Mouse (Mus musculus): Measurements from ENCODE around the gene Nkiras1. TPM values are rescaled to one million over a fixed set of nuclear protein-coding genes. Genes with fewer than 3 reads are reported as not detected.

Gene Nkiras1
- total and polyA plus RNA-seq, 2 experiments from 2014 or later: 20.5 to 70.7 TPM

- TF ChIP-seq CTCF (IDR thresholded peaks at IDR 0.05; ENCODE audit: low read depth): no peak
- Histone ChIP-seq H3K27me3 (ENCODE audit: insufficient read depth, low read length) (no peaks in the 10 kb centered on the region), H3K4me3 (ENCODE audit: low read length) (no peak overlapping the region), H3K9ac (replicated peaks; ENCODE audit: low read length) (no peak overlapping the region), H3K36me3 (ENCODE audit: insufficient read depth, low read length) (no peaks in the 10 kb centered on the region), H3K9me3 (ENCODE audit: low read length) (no peaks in the 10 kb centered on the region), H3K4me1 (ENCODE audit: insufficient read depth, low read length) (no peaks in the 10 kb centered on the region), H3K27ac (no peak overlapping the region), H3K4me2 (ENCODE audit: low read depth, low read length) (no peak overlapping the region)
- WGBS: 86% methylated on average over 3 of the region's 3 CpGs
- ATAC-seq: no peak
- no peak for DNase-seq (ENCODE audit: low spot score)
These were observed 21.6 kb downstream of the Nkiras1 start for GRCm38 (mm10) chr14:18292578-18292977.

DNA sequence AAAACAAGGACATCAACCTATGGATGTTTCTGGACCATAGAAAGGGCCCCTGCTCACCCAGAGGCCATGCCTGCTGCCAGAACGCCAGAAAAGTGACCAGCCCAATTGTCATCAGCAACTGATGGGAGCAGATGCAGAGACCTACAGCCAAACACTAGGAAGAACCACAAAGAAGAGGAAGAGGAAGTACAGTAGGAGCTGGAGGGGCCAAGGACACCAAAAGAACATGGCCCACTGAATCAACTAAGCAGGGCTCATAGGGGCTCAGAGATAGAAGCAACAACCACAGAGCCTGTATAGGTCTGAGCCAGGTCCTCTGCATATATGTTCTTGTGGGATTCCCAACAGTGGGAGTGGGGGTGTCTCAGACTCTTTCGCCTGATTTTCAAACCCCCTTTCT is 26.5 kb downstream of the Nkiras1 start:
- Histone ChIP-seq H3K9ac (replicated peaks; ENCODE audit: low read length) (no peak overlapping the region), H3K27ac (no peak overlapping the region), H3K4me1 (ENCODE audit: insufficient read depth, low read length) (no peaks in the 10 kb centered on the region), H3K36me3 (ENCODE audit: insufficient read depth, low read length) (no peaks in the 10 kb centered on the region), H3K27me3 (ENCODE audit: insufficient read depth, low read length) (no peaks in the 10 kb centered on the region), H3K4me3 (ENCODE audit: low read length) (no peak overlapping the region), H3K9me3 (ENCODE audit: low read length) (no peaks in the 10 kb centered on the region), H3K4me2 (ENCODE audit: low read depth, low read length) (no peak overlapping the region)
- no peak for DNase-seq (ENCODE audit: low spot score)
- no peak for TF ChIP-seq CTCF (IDR thresholded peaks at IDR 0.05; ENCODE audit: low read depth)
- no peak for ATAC-seq
- WGBS: 92% methylated on average over 2 of the region's 2 CpGs

DNA sequence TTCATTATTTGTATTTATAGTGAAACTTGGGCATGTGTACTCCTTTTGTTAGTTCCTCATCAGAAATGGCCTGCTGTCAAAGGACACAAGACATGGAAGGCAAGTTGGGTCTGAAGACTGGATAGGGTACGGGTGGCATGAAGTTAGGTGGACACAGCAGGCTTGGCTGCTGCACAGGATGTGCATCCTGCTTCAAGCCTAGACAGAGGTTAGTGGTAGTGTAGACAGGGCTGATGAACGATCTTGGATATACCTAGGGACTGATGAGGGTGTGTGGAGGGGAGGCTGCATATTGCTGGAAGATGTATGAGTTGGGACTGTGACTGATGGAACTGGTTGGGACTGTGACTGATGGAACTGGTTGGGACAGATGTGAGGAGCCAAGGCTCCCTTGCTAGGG is 27.9 kb downstream of the Nkiras1 start:
- Histone ChIP-seq H3K27me3 (ENCODE audit: insufficient read depth, low read length) (no peaks in the 10 kb centered on the region), H3K4me3 (ENCODE audit: low read length) (no peak overlapping the region), H3K4me1 (ENCODE audit: insufficient read depth, low read length) (no peaks in the 10 kb centered on the region), H3K27ac (no peak overlapping the region), H3K9me3 (ENCODE audit: low read length) (no peaks in the 10 kb centered on the region), H3K36me3 (ENCODE audit: insufficient read depth, low read length) (no peaks in the 10 kb centered on the region), H3K9ac (replicated peaks; ENCODE audit: low read length) (no peak overlapping the region), H3K4me2 (ENCODE audit: low read depth, low read length) (no peak overlapping the region)
- no peak for ATAC-seq
- TF ChIP-seq CTCF (IDR thresholded peaks at IDR 0.05; ENCODE audit: low read depth): no peak
- DNase-seq (ENCODE audit: low spot score): no peak
- 91% methylated on average over 2 of the region's 2 CpGs for WGBS

GRCm38 (mm10) chr14:18300676-18301075 is 29.7 kb downstream of the Nkiras1 start:
- Histone ChIP-seq H3K9ac (replicated peaks; ENCODE audit: low read length) (no peak overlapping the region), H3K9me3 (ENCODE audit: low read length) (no peaks in the 10 kb centered on the region), H3K36me3 (ENCODE audit: insufficient read depth, low read length) (no peaks in the 10 kb centered on the region), H3K4me3 (ENCODE audit: low read length) (no peak overlapping the region), H3K27ac (no peak overlapping the region), H3K27me3 (ENCODE audit: insufficient read depth, low read length) (no peaks in the 10 kb centered on the region), H3K4me1 (ENCODE audit: insufficient read depth, low read length) (no peaks in the 10 kb centered on the region), H3K4me2 (ENCODE audit: low read depth, low read length) (no peak overlapping the region)
- 91% methylated on average over 2 of the region's 2 CpGs for WGBS
- peak; percentile 13; the same call in 1 of the 2 replicates for TF ChIP-seq CTCF (IDR thresholded peaks at IDR 0.05; ENCODE audit: low read depth)
- DNase-seq (ENCODE audit: low spot score): no peak
- no peak for ATAC-seq

DNA sequence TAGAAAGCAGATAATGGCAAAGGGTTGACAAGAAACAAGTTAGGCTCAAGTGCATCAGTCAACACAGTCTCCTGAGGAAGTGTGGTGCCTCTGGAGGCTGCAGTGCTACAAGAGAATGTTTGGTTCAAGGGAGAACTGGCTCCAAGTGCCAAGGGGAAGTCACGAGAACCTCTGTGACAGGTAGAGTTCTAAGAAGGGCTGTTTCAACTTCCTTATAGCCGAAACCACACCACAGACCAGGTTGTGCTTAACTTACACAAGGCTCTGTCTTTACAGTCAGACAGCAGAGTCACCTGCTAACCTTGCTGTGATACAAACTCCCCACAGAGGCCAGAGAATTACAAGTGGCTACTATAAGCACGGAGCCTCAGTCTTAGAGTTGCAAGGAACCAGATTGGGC is 30.7 kb downstream of the Nkiras1 start:
- Histone ChIP-seq H3K36me3 (ENCODE audit: insufficient read depth, low read length) (no peaks in the 10 kb centered on the region), H3K9me3 (ENCODE audit: low read length) (no peaks in the 10 kb centered on the region), H3K9ac (replicated peaks; ENCODE audit: low read length) (no peak overlapping the region), H3K27me3 (ENCODE audit: insufficient read depth, low read length) (no peaks in the 10 kb centered on the region), H3K4me1 (ENCODE audit: insufficient read depth, low read length) (no peaks in the 10 kb centered on the region), H3K4me2 (ENCODE audit: low read depth, low read length) (no peak overlapping the region), H3K4me3 (ENCODE audit: low read length) (no peak overlapping the region), H3K27ac (no peak overlapping the region)
- WGBS: 78% methylated on average over 3 of the region's 3 CpGs
- TF ChIP-seq CTCF (IDR thresholded peaks at IDR 0.05; ENCODE audit: low read depth): no peak
- ATAC-seq: no peak
- no peak for DNase-seq (ENCODE audit: low spot score)

- Histone ChIP-seq H3K4me1 (ENCODE audit: insufficient read depth, low read length) (no peaks in the 10 kb centered on the region), H3K4me2 (ENCODE audit: low read depth, low read length) (no peak overlapping the region), H3K9me3 (ENCODE audit: low read length) (no peaks in the 10 kb centered on the region), H3K4me3 (ENCODE audit: low read length) (no peak overlapping the region), H3K9ac (replicated peaks; ENCODE audit: low read length) (no peak overlapping the region), H3K36me3 (ENCODE audit: insufficient read depth, low read length) (no peaks in the 10 kb centered on the region), H3K27ac (peak overlapping the region; percentile 49; the same call in 1 of the 2 replicates), H3K27me3 (ENCODE audit: insufficient read depth, low read length) (no peaks in the 10 kb centered on the region)
- ATAC-seq: no peak
- 75% methylated on average over 3 of the region's 3 CpGs for WGBS
- DNase-seq (ENCODE audit: low spot score): no peak
- no peak for TF ChIP-seq CTCF (IDR thresholded peaks at IDR 0.05; ENCODE audit: low read depth)
These were observed 31.8 kb downstream of the Nkiras1 start for GRCm38 (mm10) chr14:18302750-18303149.

DNA sequence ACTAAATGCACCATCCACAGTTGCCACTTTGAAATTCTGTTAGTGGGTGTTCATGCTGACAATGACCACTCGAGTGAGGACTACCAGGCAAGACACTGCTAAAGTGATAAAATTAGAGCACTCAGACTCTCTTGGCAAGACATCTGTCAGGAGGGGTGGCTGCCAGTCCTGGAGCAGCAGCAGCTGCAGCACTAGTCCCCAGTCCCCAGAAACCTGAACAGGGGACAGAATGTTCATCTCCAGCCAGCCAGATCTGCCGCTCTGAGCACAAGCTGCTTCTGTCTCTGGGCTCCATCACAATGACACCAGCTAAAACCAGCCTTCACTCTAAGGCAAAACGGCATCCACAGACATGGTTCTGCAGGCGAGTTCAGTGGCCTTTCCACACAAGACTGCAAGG is 32.3 kb downstream of the Nkiras1 start:
- peak overlapping the region; percentile 49 for H3K27ac ChIP-seq

More for the DNA sequence above, 32.3 kb downstream of the Nkiras1 start:
- no peak overlapping the region for H3K4me2 ChIP-seq (ENCODE audit: low read depth, low read length)
- DNase-seq (ENCODE audit: low spot score): peak; percentile 55
- TF ChIP-seq CTCF (IDR thresholded peaks at IDR 0.05; ENCODE audit: low read depth): no peak
- no peaks in the 10 kb centered on the region for H3K36me3 ChIP-seq (ENCODE audit: insufficient read depth, low read length)
- H3K27me3 ChIP-seq (ENCODE audit: insufficient read depth, low read length): no peaks in the 10 kb centered on the region
- no peak overlapping the region for H3K4me3 ChIP-seq (ENCODE audit: low read length)
- H3K9ac ChIP-seq (replicated peaks; ENCODE audit: low read length): no peak overlapping the region
- peak; percentile 81 for ATAC-seq
- WGBS: 39% methylated on average over 4 of the region's 4 CpGs
- no peaks in the 10 kb centered on the region for H3K9me3 ChIP-seq (ENCODE audit: low read length)
- H3K4me1 ChIP-seq (ENCODE audit: insufficient read depth, low read length): no peaks in the 10 kb centered on the region

Measured in hindbrain, postnatal 0 days (tissue).